Mouse (Mus musculus): ENCODE measurements around the gene Mgat4b.
A peak's percentile ranks its signal among the peaks of the same experiment; 100 is the strongest.
"Not testable (repeated sequence)": the region's sequence is repeated elsewhere in the genome, so short reads cannot be mapped to it uniquely, and the experiment has no call there.

Gene Mgat4b

GRCm38 (mm10) chr11:50210505-50211151 lies at the start of gene Mgat4b, which contains the start of gene Sqstm1:
Gene Mgat4b, plus strand, starts transcription at chr11:50210890.
Gene Sqstm1, minus strand, starts transcription at chr11:50210827.
- DNase-seq = peak; percentile 85

GRCm38 (mm10) chr11:50161578-50162304 lies 48.9 kb upstream of the Mgat4b start:
- DNase-seq = peak; percentile 81

- DNase-seq = no peak
Observed at GRCm38 (mm10) chr11:50162338-50163050, 48.2 kb upstream of the Mgat4b start.

- DNase-seq = no peak
Observed at GRCm38 (mm10) chr11:50168352-50168751, 42.3 kb upstream of the Mgat4b start.

GRCm38 (mm10) chr11:50174111-50174729 lies 36.5 kb upstream of the Mgat4b start, which contains the start of gene Mrnip:
Gene Mrnip, plus strand, starts transcription at chr11:50174444.
- not testable (repeated sequence) for DNase-seq

GRCm38 (mm10) chr11:50174730-50175187 lies 35.9 kb upstream of the Mgat4b start:
- peak; percentile 99 for DNase-seq

GRCm38 (mm10) chr11:50176351-50176750 lies 34.3 kb upstream of the Mgat4b start:
- no peak for DNase-seq

GRCm38 (mm10) chr11:50177111-50177510 lies 33.6 kb upstream of the Mgat4b start:
- no peak for DNase-seq

GRCm38 (mm10) chr11:50178532-50179488 lies 31.9 kb upstream of the Mgat4b start:
- DNase-seq = no peak

GRCm38 (mm10) chr11:50180478-50181231 lies 30.0 kb upstream of the Mgat4b start:
- DNase-seq = no peak

GRCm38 (mm10) chr11:50182702-50183101 lies 28.0 kb upstream of the Mgat4b start:
- no peak for DNase-seq

GRCm38 (mm10) chr11:50184788-50185187 lies 25.9 kb upstream of the Mgat4b start:
- DNase-seq = no peak

- DNase-seq = no peak
Observed at GRCm38 (mm10) chr11:50188682-50189081, 22.0 kb upstream of the Mgat4b start.

- no peak for DNase-seq
Observed at GRCm38 (mm10) chr11:50190362-50190761, 20.3 kb upstream of the Mgat4b start.

GRCm38 (mm10) chr11:50192278-50192677 lies 18.4 kb upstream of the Mgat4b start:
- DNase-seq = no peak

GRCm38 (mm10) chr11:50194070-50194469 lies 16.6 kb upstream of the Mgat4b start:
- DNase-seq = no peak

- DNase-seq = no peak
Observed at GRCm38 (mm10) chr11:50194793-50195192, 15.9 kb upstream of the Mgat4b start.

- DNase-seq = no peak
Observed at GRCm38 (mm10) chr11:50197500-50197899, 13.2 kb upstream of the Mgat4b start.

GRCm38 (mm10) chr11:50198219-50198846 lies 12.4 kb upstream of the Mgat4b start:
- no peak for DNase-seq

- no peak for DNase-seq
Observed at GRCm38 (mm10) chr11:50198916-50199315, 11.8 kb upstream of the Mgat4b start.

All from liver (tissue).